In genomic region chr2:78580013-78580412, GRCm38 (mm10) we compare ENCODE assay signal across 15 mouse cellular contexts.
DNase-seq lines count a peak whose midpoint lies in the region; ATAC-seq and TF ChIP-seq lines count a peak whose summit lies in the region.
"Had no signal": no experiment of that assay in that cellular context is flagged by ENCODE, and none has a peak within 500 bp of the region (broad histone marks: within the 10 kb centered on the region; RNA-seq: fewer than 3 reads in every experiment).

No protein-coding gene starts in this region.

- H3K4me2 ChIP-seq in heart, embryonic 13.5 days, result peak overlapping the region; percentile 39
- no peak overlapping the region for H3K4me2 ChIP-seq in kidney, embryonic 15.5 days
- H3K4me2 ChIP-seq: embryonic facial prominence, embryonic 15.5 days; hindbrain, embryonic 15.5 days; midbrain, embryonic 11.5 days had no signal

- no peak overlapping the region for H3K4me3 ChIP-seq in heart, embryonic 13.5 days
- H3K4me3 ChIP-seq in MEL (ENCODE audit: control insufficient read depth in 1 of 2, insufficient read depth in 1 of 2, low read depth in 2 of 2, low read length in 2 of 2), result no peak overlapping the region
- no peak overlapping the region for H3K4me3 ChIP-seq in embryonic fibroblast, embryonic 13.5 days (ENCODE audit: insufficient read depth, low read length)
- no peak overlapping the region for H3K4me3 ChIP-seq in kidney, embryonic 15.5 days (replicated peaks)
- no peak overlapping the region for H3K4me3 ChIP-seq in forebrain, embryonic 10.5 days
- H3K4me3 ChIP-seq: embryonic facial prominence, embryonic 15.5 days; hindbrain, embryonic 15.5 days had no signal

- no peaks in the 10 kb centered on the region for H3K9me3 ChIP-seq in heart, embryonic 13.5 days
- H3K9me3 ChIP-seq in MEL (replicated peaks; ENCODE audit: insufficient read depth, low read length), result no peaks in the 10 kb centered on the region
- no peaks in the 10 kb centered on the region for H3K9me3 ChIP-seq in kidney, embryonic 15.5 days (replicated peaks)
- H3K9me3 ChIP-seq in forebrain, embryonic 10.5 days, result no peaks in the 10 kb centered on the region
- H3K9me3 ChIP-seq: embryonic facial prominence, embryonic 15.5 days; hindbrain, embryonic 15.5 days had no signal

- no peak overlapping the region for H3K27ac ChIP-seq in heart, embryonic 13.5 days (replicated peaks)
- H3K27ac ChIP-seq in MEL (ENCODE audit: control insufficient read depth, low read depth, low read length), result no peak overlapping the region
- peak overlapping the region; percentile 73; the same call in 1 of the 2 replicates for H3K27ac ChIP-seq in embryonic fibroblast, embryonic 13.5 days (ENCODE audit: insufficient read depth, low read length)
- no peak overlapping the region for H3K27ac ChIP-seq in kidney, embryonic 15.5 days
- no peak overlapping the region for H3K27ac ChIP-seq in forebrain, embryonic 10.5 days
- H3K27ac ChIP-seq: embryonic facial prominence, embryonic 15.5 days; hindbrain, embryonic 15.5 days had no signal

- DNase-seq in heart, adult 18-20 months, result no peak
- DNase-seq in MEL (ENCODE audit: low read depth, low spot score), result peak; percentile 89
- DNase-seq in forebrain, embryonic 10.5 days (ENCODE audit: extremely low spot score, low spot score), result no peak
- DNase-seq in thymus, postnatal 4 days, result no peak
- DNase-seq: cerebellum, postnatal 25 days; kidney, postnatal 36 days; right cerebral cortex, postnatal 14 days had no signal

- H3K36me3 ChIP-seq in heart, embryonic 13.5 days, result no peaks in the 10 kb centered on the region
- H3K36me3 ChIP-seq in MEL (ENCODE audit: control insufficient read depth in 1 of 2, insufficient read depth in 2 of 2, low read length in 2 of 2), result peaks cover 0 to 5% of the 10 kb centered on the region in 2 experiments; a peak in 2 of 4 replicates
- H3K36me3 ChIP-seq in kidney, embryonic 15.5 days, result no peaks in the 10 kb centered on the region
- H3K36me3 ChIP-seq in forebrain, embryonic 10.5 days (replicated peaks), result no peaks in the 10 kb centered on the region
- H3K36me3 ChIP-seq: embryonic facial prominence, embryonic 15.5 days; hindbrain, embryonic 15.5 days had no signal

- H3K9ac ChIP-seq in heart, embryonic 13.5 days, result no peak overlapping the region
- H3K9ac ChIP-seq in MEL (ENCODE audit: control insufficient read depth, low read depth, low read length, poor library complexity, severe bottlenecking), result no peak overlapping the region
- H3K9ac ChIP-seq in kidney, embryonic 15.5 days, result no peak overlapping the region
- H3K9ac ChIP-seq: embryonic facial prominence, embryonic 15.5 days; hindbrain, embryonic 15.5 days had no signal

- TF ChIP-seq EP300 in MEL (IDR thresholded peaks at IDR 0.05; ENCODE audit: low read depth in 1 of 2, low read length in 2 of 2), result peak; percentile 74 to 88; a peak in 3 of 4 replicates

- TF ChIP-seq RAD21 in MEL (IDR thresholded peaks at IDR 0.05; ENCODE audit: low read depth, low read length), result no peak

- no peak for TF ChIP-seq CTCF in MEL (IDR thresholded peaks at IDR 0.05 in 2 of 3, conservative IDR thresholded peaks at IDR 0.05 in 1 of 3; ENCODE audit: control insufficient read depth in 1 of 3, insufficient read depth in 1 of 3, low read depth in 2 of 3, low read length in 3 of 3, poor library complexity in 1 of 3, severe bottlenecking in 1 of 3)
- no peak for TF ChIP-seq CTCF in embryonic fibroblast, embryonic 13.5 days (IDR thresholded peaks at IDR 0.05; ENCODE audit: borderline replicate concordance, insufficient read depth, low read length)

- H3K4me1 ChIP-seq in heart, embryonic 13.5 days, result peaks cover 10% of the 10 kb centered on the region; the same call in 1 of the 2 replicates
- peaks cover 0 to 4% of the 10 kb centered on the region in 2 experiments; a peak in 1 of 4 replicates for H3K4me1 ChIP-seq in MEL (ENCODE audit: control insufficient read depth in 1 of 2, insufficient read depth in 2 of 2, low read length in 2 of 2)
- no peaks in the 10 kb centered on the region; the same call in 1 of the 2 replicates for H3K4me1 ChIP-seq in embryonic fibroblast, embryonic 13.5 days (ENCODE audit: control insufficient read depth, insufficient read depth, low read length)
- no peaks in the 10 kb centered on the region for H3K4me1 ChIP-seq in kidney, embryonic 15.5 days
- H3K4me1 ChIP-seq in forebrain, embryonic 10.5 days, result no peaks in the 10 kb centered on the region
- H3K4me1 ChIP-seq: embryonic facial prominence, embryonic 15.5 days; hindbrain, embryonic 15.5 days had no signal

- no peak for TF ChIP-seq POLR2A in MEL (IDR thresholded peaks at IDR 0.05; ENCODE audit: control insufficient read depth in 1 of 2, insufficient read depth in 1 of 2, low read depth in 1 of 2, low read length in 2 of 2, poor library complexity in 1 of 2)
- no peak for TF ChIP-seq POLR2A in embryonic fibroblast, embryonic 13.5 days (IDR thresholded peaks at IDR 0.05; ENCODE audit: low read depth, low read length)

- ATAC-seq in heart, embryonic 13.5 days (ENCODE audit: extremely low read depth, insufficient number of reproducible peaks, low FRiP score, low TSS enrichment), result no peak
- ATAC-seq in megakaryocyte, adult 5-6 weeks (ENCODE audit: poor library complexity, severe bottlenecking), result peak; percentile 75
- no peak for ATAC-seq in kidney, embryonic 15.5 days (replicated peaks; ENCODE audit: low FRiP score)
- ATAC-seq: CD4-positive, CD25-positive, alpha-beta regulatory T cell, adult 4 months had no signal

- no peaks in the 10 kb centered on the region for H3K27me3 ChIP-seq in heart, embryonic 13.5 days (replicated peaks)
- no peaks in the 10 kb centered on the region for H3K27me3 ChIP-seq in MEL (ENCODE audit: control insufficient read depth in 1 of 2, insufficient read depth in 2 of 2, low read length in 2 of 2)
- H3K27me3 ChIP-seq in kidney, embryonic 15.5 days, result no peaks in the 10 kb centered on the region
- no peaks in the 10 kb centered on the region for H3K27me3 ChIP-seq in forebrain, embryonic 10.5 days (ENCODE audit: poor library complexity, severe bottlenecking)
- H3K27me3 ChIP-seq: embryonic facial prominence, embryonic 15.5 days; hindbrain, embryonic 15.5 days had no signal

- 25% methylated on average over 6 of the region's 6 CpGs for WGBS in heart, embryonic 13.5 days
- WGBS in kidney, embryonic 15.5 days, result 43% methylated on average over 6 of the region's 6 CpGs
- WGBS in forebrain, embryonic 10.5 days, result 87% methylated on average over 6 of the region's 6 CpGs

- H3K79me2 ChIP-seq in MEL (ENCODE audit: control insufficient read depth, insufficient read depth, low read length, poor library complexity), result no peaks in the 10 kb centered on the region

TF ChIP-seq in MEL, 35 proteins besides CTCF, POLR2A, EP300 and RAD21:
- TF ChIP-seq ZC3H11A (IDR thresholded peaks at IDR 0.05; ENCODE audit: low read depth, low read length), result no peak
- TF ChIP-seq MXI1 (IDR thresholded peaks at IDR 0.05; ENCODE audit: low read depth, low read length), result peak; percentile 53; the same call in 1 of the 2 replicates
- peak; percentile 31; the same call in 1 of the 2 replicates for TF ChIP-seq TAL1 (IDR thresholded peaks at IDR 0.05; ENCODE audit: low read length)
- 0 out of 2 replicates have a peak, but pooled peaks have one; percentile 19 for TF ChIP-seq JUND (IDR thresholded peaks at IDR 0.05; ENCODE audit: low read depth, low read length)
- TF ChIP-seq GABPA (IDR thresholded peaks at IDR 0.05; ENCODE audit: low read depth, low read length), result no peak
- peak; percentile 91 for TF ChIP-seq MAX (IDR thresholded peaks at IDR 0.05; ENCODE audit: low read length)
- TF ChIP-seq BHLHE40 (IDR thresholded peaks at IDR 0.05; ENCODE audit: borderline replicate concordance, low read depth, low read length), result peak; percentile 88
- no peak for TF ChIP-seq CHD1 (IDR thresholded peaks at IDR 0.05; ENCODE audit: low read depth, low read length)
- no peak for TF ChIP-seq HCFC1 (IDR thresholded peaks at IDR 0.05; ENCODE audit: low read depth, low read length)
- TF ChIP-seq ETS1 (IDR thresholded peaks at IDR 0.05; ENCODE audit: low read depth, low read length), result peak; percentile 82
- no peak for TF ChIP-seq ZMIZ1 (IDR thresholded peaks at IDR 0.05; ENCODE audit: low read depth, low read length)
- TF ChIP-seq USF2 (IDR thresholded peaks at IDR 0.05; ENCODE audit: borderline replicate concordance in 1 of 2, insufficient read depth in 1 of 2, low read depth in 1 of 2, low read length in 2 of 2), result no peak
- TF ChIP-seq MYC (IDR thresholded peaks at IDR 0.05; ENCODE audit: low read depth, low read length), result peak; percentile 92
- peak; percentile 65; the same call in 1 of the 2 replicates for TF ChIP-seq SIN3A (IDR thresholded peaks at IDR 0.05; ENCODE audit: low read length)
- peak; percentile 92 for TF ChIP-seq ZNF384 (IDR thresholded peaks at IDR 0.05; ENCODE audit: low read depth, low read length)
- TF ChIP-seq TBP (IDR thresholded peaks at IDR 0.05; ENCODE audit: low read depth, low read length), result peak; percentile 54; the same call in 1 of the 2 replicates
- TF ChIP-seq GATA1 (IDR thresholded peaks at IDR 0.05; ENCODE audit: low read depth, low read length), result peak; percentile 92
- no peak for TF ChIP-seq MAZ (IDR thresholded peaks at IDR 0.05; ENCODE audit: low read depth, low read length)
- no peak for TF ChIP-seq SMC3 (IDR thresholded peaks at IDR 0.05; ENCODE audit: low read depth, low read length)
- peak; percentile 38; the same call in 1 of the 2 replicates for TF ChIP-seq ELF1 (IDR thresholded peaks at IDR 0.05; ENCODE audit: low read depth, low read length)
- TF ChIP-seq ZKSCAN1 (IDR thresholded peaks at IDR 0.05; ENCODE audit: low read depth, low read length), result no peak
- TF ChIP-seq USF1 (IDR thresholded peaks at IDR 0.05; ENCODE audit: low read depth, low read length), result no peak
- no peak for TF ChIP-seq NELFE (IDR thresholded peaks at IDR 0.05; ENCODE audit: low read depth, low read length)
- no peak for TF ChIP-seq POLR2AphosphoS2 (IDR thresholded peaks at IDR 0.05; ENCODE audit: low read length)
- TF ChIP-seq RCOR1 (IDR thresholded peaks at IDR 0.05; ENCODE audit: low read depth, low read length), result no peak; the same call in 1 of the 2 replicates
- 0 out of 2 replicates have a peak, but pooled peaks have one; percentile 17 for TF ChIP-seq MYB (IDR thresholded peaks at IDR 0.05; ENCODE audit: low read depth, low read length)
TF ChIP-seq in MEL: peak in this region for 13.
